Mouse (Mus musculus) forebrain, embryonic 11.5 days (tissue): ENCODE measurements around the gene Sf3b3. TPM values are rescaled to one million over a fixed set of nuclear protein-coding genes. Genes with fewer than 3 reads are reported as not detected.

ENCODE experiments used
- ATAC-seq: fragments of 200-750 bp; cut with Nextera tagmentation; replicated peaks from 2 replicates; pipeline ENCODE4 v1.8.0; 2017; ENCODE audit warnings: moderate TSS enrichment; ENCODE audit not compliant: low FRiP score
- DNase-seq: peaks from one replicate; pipeline ENCODE4 v3.0.0-alpha.2; 2017; ENCODE audit warnings: low spot score
- H3K27ac ChIP-seq: fragments of 300-500 bp; sonication (generic); 2 replicates; pipeline ENCODE4 v1.5.1; 2014; ENCODE audit warnings: low read depth, low read length
- H3K27me3 ChIP-seq: fragments of 300-500 bp; sonication (generic); 2 replicates; pipeline ENCODE4 v1.6.1; 2014; ENCODE audit warnings: mild to moderate bottlenecking, low read length, mixed read lengths; ENCODE audit not compliant: control insufficient read depth, insufficient read depth
- H3K36me3 ChIP-seq: fragments of 300-500 bp; sonication (generic); 2 replicates; pipeline ENCODE4 v1.6.1; 2014; ENCODE audit warnings: mild to moderate bottlenecking, low read length, moderate library complexity, mixed read lengths; ENCODE audit not compliant: control insufficient read depth, insufficient read depth
- H3K4me1 ChIP-seq: fragments of 300-500 bp; sonication (generic); replicated peaks from 2 replicates; pipeline ENCODE4 v1.6.1; 2014; ENCODE audit warnings: low read length, mixed read lengths; ENCODE audit not compliant: control insufficient read depth, insufficient read depth
- H3K4me2 ChIP-seq: fragments of 300-500 bp; sonication (generic); 2 replicates; pipeline ENCODE4 v1.6.1; 2014; ENCODE audit warnings: low read depth, mild to moderate bottlenecking, low read length, moderate library complexity, mixed read lengths; ENCODE audit not compliant: severe bottlenecking
- H3K4me3 ChIP-seq: fragments of 300-500 bp; sonication (generic); 2 replicates; pipeline ENCODE4 v1.5.1; 2014; ENCODE audit warnings: low read depth, low read length
- H3K9ac ChIP-seq: fragments of 300-500 bp; sonication (generic); 2 replicates; pipeline ENCODE4 v1.6.1; 2014; ENCODE audit warnings: low read length
- H3K9me3 ChIP-seq: fragments of 300-500 bp; sonication (generic); 2 replicates; pipeline ENCODE4 v1.6.1; 2016; ENCODE audit warnings: low read length, mixed read lengths; ENCODE audit not compliant: control insufficient read depth
- WGBS: fragments of 180-500 bp; shearing (Covaris S2); extraction: QIAGEN DNeasy Blood & Tissue Kit; methylation state at CpG from one replicate; pipeline ENCODE4 v1.1.7; 2014; 5-methylcytosine and 5-hydroxymethylcytosine counted together
- polyA plus RNA-seq: library from polyadenylated mRNA; unstranded; fragments of >200 nt; fragmentation: Nextera tagmentation; extraction: Ambion mirVana; gene quantifications from 2 replicates; pipeline ENCODE4 v1.2.1, GENCODE M21; 2014

The Sf3b3 gene
- polyA plus RNA-seq, 1 experiment from 2014 or later, result 231 TPM

GRCm38 (mm10) chr8:110779924-110780718 lies 66.5 kb downstream of the Sf3b3 start:
- H3K4me3 ChIP-seq, result no peak overlapping the region
- no peak overlapping the region for H3K9ac ChIP-seq
- H3K36me3 ChIP-seq, result no peaks in the 10 kb centered on the region
- no peak for DNase-seq
- H3K4me1 ChIP-seq, result no peaks in the 10 kb centered on the region
- no peaks in the 10 kb centered on the region; the same call in 1 of the 2 replicates for H3K9me3 ChIP-seq
- H3K4me2 ChIP-seq, result no peak overlapping the region
- H3K27ac ChIP-seq, result no peak overlapping the region
- H3K27me3 ChIP-seq, result no peaks in the 10 kb centered on the region
- 87% methylated on average over 13 of the region's 13 CpGs for WGBS
- no peak for ATAC-seq

- H3K36me3 ChIP-seq, result no peaks in the 10 kb centered on the region
- DNase-seq (no peak), ATAC-seq (no peak)
- H3K27ac ChIP-seq, result no peak overlapping the region
- H3K9me3 ChIP-seq, result no peaks in the 10 kb centered on the region; the same call in 1 of the 2 replicates
- no peaks in the 10 kb centered on the region for H3K4me1 ChIP-seq
- no peak overlapping the region for H3K4me3 ChIP-seq
- WGBS, result 97% methylated on average over 3 of the region's 3 CpGs
- H3K4me2 ChIP-seq, result no peak overlapping the region
- H3K9ac ChIP-seq, result no peak overlapping the region
- H3K27me3 ChIP-seq, result no peaks in the 10 kb centered on the region
These were observed 70.3 kb downstream of the Sf3b3 start for GRCm38 (mm10) chr8:110776335-110776734.

GRCm38 (mm10) chr8:110775721-110776120 lies 70.9 kb downstream of the Sf3b3 start:
- Histone ChIP-seq H3K27ac (no peak overlapping the region), H3K36me3 (no peaks in the 10 kb centered on the region), H3K4me3 (no peak overlapping the region), H3K9ac (no peak overlapping the region), H3K4me2 (no peak overlapping the region), H3K4me1 (no peaks in the 10 kb centered on the region), H3K9me3 (no peaks in the 10 kb centered on the region; the same call in 1 of the 2 replicates), H3K27me3 (no peaks in the 10 kb centered on the region)
- no peak for DNase-seq
- no peak for ATAC-seq
- WGBS, result 81% methylated on average over 3 of the region's 3 CpGs

- H3K9me3 ChIP-seq, result no peaks in the 10 kb centered on the region; the same call in 1 of the 2 replicates
- H3K36me3 ChIP-seq, result no peaks in the 10 kb centered on the region
- no peak overlapping the region for H3K9ac ChIP-seq
- H3K4me2 ChIP-seq, result no peak overlapping the region
- no peak for DNase-seq
- H3K4me1 ChIP-seq, result no peaks in the 10 kb centered on the region
- ATAC-seq, result no peak
- no peak overlapping the region for H3K27ac ChIP-seq
- no peak overlapping the region for H3K4me3 ChIP-seq
- H3K27me3 ChIP-seq, result no peaks in the 10 kb centered on the region
- 69% methylated on average over 8 of the region's 8 CpGs for WGBS
These were observed 71.3 kb downstream of the Sf3b3 start for GRCm38 (mm10) chr8:110775316-110775715.

- Histone ChIP-seq H3K9ac (no peak overlapping the region), H3K4me1 (no peaks in the 10 kb centered on the region), H3K4me2 (no peak overlapping the region), H3K27me3 (no peaks in the 10 kb centered on the region), H3K36me3 (no peaks in the 10 kb centered on the region), H3K9me3 (no peaks in the 10 kb centered on the region; the same call in 1 of the 2 replicates), H3K4me3 (no peak overlapping the region), H3K27ac (no peak overlapping the region)
- 85% methylated on average over 6 of the region's 6 CpGs for whole genome bisulfite sequencing
- DNase-seq (no peak), ATAC-seq (no peak)
These were observed 71.9 kb downstream of the Sf3b3 start for GRCm38 (mm10) chr8:110774725-110775124.

- Histone ChIP-seq H3K9ac (no peak overlapping the region), H3K4me3 (no peak overlapping the region), H3K27me3 (no peaks in the 10 kb centered on the region), H3K36me3 (no peaks in the 10 kb centered on the region), H3K4me2 (no peak overlapping the region), H3K4me1 (no peaks in the 10 kb centered on the region), H3K27ac (no peak overlapping the region), H3K9me3 (no peaks in the 10 kb centered on the region; the same call in 1 of the 2 replicates)
- WGBS, result 79% methylated on average over 3 of the region's 3 CpGs
- ATAC-seq (no peak), DNase-seq (no peak)
These were observed 72.5 kb downstream of the Sf3b3 start for GRCm38 (mm10) chr8:110774047-110774446.

GRCm38 (mm10) chr8:110772452-110772851 lies 74.1 kb downstream of the Sf3b3 start:
- no peaks in the 10 kb centered on the region for H3K4me1 ChIP-seq
- no peak overlapping the region for H3K4me3 ChIP-seq
- no peaks in the 10 kb centered on the region; the same call in 1 of the 2 replicates for H3K9me3 ChIP-seq
- H3K9ac ChIP-seq, result no peak overlapping the region
- H3K36me3 ChIP-seq, result no peaks in the 10 kb centered on the region
- ATAC-seq (no peak), DNase-seq (no peak)
- WGBS, result 87% methylated on average over 7 of the region's 7 CpGs
- no peak overlapping the region for H3K4me2 ChIP-seq
- H3K27me3 ChIP-seq, result no peaks in the 10 kb centered on the region
- H3K27ac ChIP-seq, result no peak overlapping the region

- no peak for ATAC-seq
- no peak for DNase-seq
- no peaks in the 10 kb centered on the region for H3K36me3 ChIP-seq
- no peaks in the 10 kb centered on the region for H3K27me3 ChIP-seq
- H3K27ac ChIP-seq, result no peak overlapping the region
- 84% methylated on average over 6 of the region's 6 CpGs for WGBS
- no peak overlapping the region for H3K9ac ChIP-seq
- no peaks in the 10 kb centered on the region for H3K9me3 ChIP-seq
- H3K4me2 ChIP-seq, result no peak overlapping the region
- no peak overlapping the region for H3K4me3 ChIP-seq
- H3K4me1 ChIP-seq, result no peaks in the 10 kb centered on the region
These were observed 79.3 kb downstream of the Sf3b3 start for GRCm38 (mm10) chr8:110767261-110767660.

GRCm38 (mm10) chr8:110764671-110765070 lies 81.9 kb downstream of the Sf3b3 start:
- Histone ChIP-seq H3K9me3 (no peaks in the 10 kb centered on the region), H3K4me1 (no peaks in the 10 kb centered on the region), H3K27ac (no peak overlapping the region), H3K9ac (no peak overlapping the region), H3K4me3 (no peak overlapping the region), H3K27me3 (no peaks in the 10 kb centered on the region), H3K36me3 (no peaks in the 10 kb centered on the region), H3K4me2 (no peak overlapping the region)
- 67% methylated on average over 3 of the region's 3 CpGs for WGBS
- DNase-seq, result no peak
- no peak for ATAC-seq
